Comparison of ENCODE assay signal across 23 mouse cellular contexts in the genomic region with DNA sequence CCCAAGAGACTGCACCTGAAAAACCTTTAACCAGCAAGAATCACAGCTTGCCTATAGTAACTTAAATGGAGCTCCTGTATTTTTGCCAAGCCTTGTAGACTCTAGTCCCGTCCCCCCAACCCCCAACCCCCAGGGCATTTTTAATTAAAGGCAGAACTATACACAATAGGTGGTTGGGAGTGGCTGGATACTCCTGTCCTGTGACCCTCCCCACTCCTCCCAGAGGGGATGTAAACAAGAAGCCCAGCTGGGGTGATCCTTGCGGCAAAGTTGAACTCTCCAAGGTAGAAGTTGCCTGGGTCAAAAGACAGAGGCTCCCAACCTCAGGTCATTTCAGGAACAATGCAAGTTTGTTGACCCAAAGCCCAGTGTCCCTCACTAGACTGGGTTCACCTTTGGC. TPM values are rescaled to one million over a fixed set of nuclear protein-coding genes. Genes with fewer than 3 reads are reported as not detected.
"Had no signal": no experiment of that assay in that cellular context is flagged by ENCODE, and none has a peak within 500 bp of the region (broad histone marks: within the 10 kb centered on the region; RNA-seq: fewer than 3 reads in every experiment).

No protein-coding gene starts in this region.

- DNase-seq: gastrocnemius, adult 2 months; gastrocnemius, postnatal 10 days; gastrocnemius, postnatal 25 days; heart, postnatal 4 days; kidney, adult 18-20 months; kidney, adult 8-10 months; kidney, postnatal 10 days; kidney, postnatal 25 days; kidney, postnatal 4 days; layer of hippocampus, postnatal 36 days; left cerebral cortex, postnatal 4 days; lung, adult 18-20 months had no signal

RNA-seq across cellular contexts. Expression of a gene that starts 16.9 kb away (rescaled TPM):
- total RNA-seq: gastrocnemius, adult 2 months; gastrocnemius, postnatal 10 days; gastrocnemius, postnatal 25 days; gastrocnemius, postnatal 4 days; granulocyte monocyte progenitor cell, adult 5-6 weeks; heart, adult 8-10 months; heart, postnatal 25 days; heart, postnatal 4 days; layer of hippocampus, adult 2 months; layer of hippocampus, postnatal 10 days; layer of hippocampus, postnatal 36 days; left cerebral cortex, adult 18-20 months; left cerebral cortex, adult 8-10 months; left cerebral cortex, postnatal 10 days; left cerebral cortex, postnatal 25 days; left cerebral cortex, postnatal 4 days; liver, adult 2 months had no signal
